Mouse (Mus musculus): ENCODE results near the gene Matn4.

GRCm38 (mm10) chr2:164431676-164432465 is 26.9 kb upstream of the Matn4 start:
- TF ChIP-seq CTCF (IDR thresholded peaks at IDR 0.05; ENCODE audit: insufficient read depth, low read length) (no peak), POLR2A (IDR thresholded peaks at IDR 0.05; ENCODE audit: borderline replicate concordance, extremely low read depth, low read depth, low read length) (no peak)
